In the genomic region with DNA sequence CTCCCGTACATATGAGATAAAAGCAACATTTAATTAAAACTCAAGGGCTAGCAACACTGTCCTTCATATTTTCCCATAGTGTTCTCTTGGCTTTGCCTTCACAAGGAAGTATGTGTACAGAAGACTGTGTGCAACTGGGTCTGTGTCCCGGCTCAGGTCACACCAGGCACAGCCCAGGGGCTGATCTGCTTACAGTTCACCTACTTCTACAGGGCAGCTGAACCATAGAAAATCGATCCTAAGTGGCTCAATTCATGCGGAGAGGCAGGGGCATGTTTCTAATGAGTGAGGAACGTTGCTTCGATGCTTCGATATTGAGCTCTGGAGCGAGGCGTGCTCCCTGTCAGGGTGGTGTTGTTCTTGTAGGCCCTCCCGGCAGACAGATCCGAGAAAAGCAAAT, we compare ENCODE assay signal across 9 mouse cellular contexts.
"Had no signal": no experiment of that assay in that cellular context is flagged by ENCODE, and none has a peak within 500 bp of the region (broad histone marks: within the 10 kb centered on the region; RNA-seq: fewer than 3 reads in every experiment).

No protein-coding gene starts in this region.

- ATAC-seq: midbrain, embryonic 13.5 days had no signal

- H3K36me3 ChIP-seq: limb, embryonic 13.5 days; midbrain, embryonic 13.5 days had no signal

- H3K27ac ChIP-seq: limb, embryonic 13.5 days; liver, embryonic 14.5 days; midbrain, embryonic 13.5 days had no signal

- H3K4me2 ChIP-seq: limb, embryonic 13.5 days; midbrain, embryonic 13.5 days had no signal

- H3K9ac ChIP-seq: limb, embryonic 13.5 days; liver, embryonic 14.5 days; midbrain, embryonic 13.5 days had no signal

- H3K4me3 ChIP-seq: limb, embryonic 13.5 days; midbrain, embryonic 13.5 days had no signal

- DNase-seq: kidney, postnatal 10 days; kidney, postnatal 4 days; left cerebral cortex, postnatal 4 days; lung, adult 18-20 months; thymus, adult 18-20 months; thymus, postnatal 14 days had no signal

- H3K27me3 ChIP-seq: limb, embryonic 13.5 days; midbrain, embryonic 13.5 days had no signal

- H3K9me3 ChIP-seq: limb, embryonic 13.5 days had no signal
